Mouse (Mus musculus) erythroblast, embryonic 14.5 days (primary cell): Measurements from ENCODE around the gene Smg5.

Source experiments
- GATA1 ChIP-seq: IDR thresholded peaks from 2 replicates; pipeline ENCODE4 v1.6.1; 2012; ENCODE audit warnings: low read length, inconsistent platforms, mixed read lengths
- TAL1 ChIP-seq: IDR thresholded peaks from 3 replicates; pipeline ENCODE4 v1.6.1; 2012; ENCODE audit warnings: low read length, inconsistent platforms, mixed read lengths

GRCm38 (mm10) chr3:88335436-88336053 is 515 bp upstream of the Smg5 start:
- no peak for TF ChIP-seq GATA1
- no peak for TF ChIP-seq TAL1
